Mouse (Mus musculus) liver, embryonic 14.5 days (tissue): ENCODE measurements at regions not wholly inside any gene's neighbourhood (a gene's known extent, or its start where the extent isn't known, plus 50 kb on each side); places are given as distances from the start of the nearest gene placed in this dataset.

Experiments
- CTCF ChIP-seq: IDR thresholded peaks from 2 replicates; pipeline ENCODE4 v1.5.1; 2016; ENCODE audit warnings: antibody characterized with exemption, low read depth, control low read depth
- EP300 ChIP-seq: IDR thresholded peaks from 2 replicates; pipeline ENCODE4 v1.6.1; 2016; ENCODE audit warnings: antibody characterized with exemption, low read depth

DNA sequence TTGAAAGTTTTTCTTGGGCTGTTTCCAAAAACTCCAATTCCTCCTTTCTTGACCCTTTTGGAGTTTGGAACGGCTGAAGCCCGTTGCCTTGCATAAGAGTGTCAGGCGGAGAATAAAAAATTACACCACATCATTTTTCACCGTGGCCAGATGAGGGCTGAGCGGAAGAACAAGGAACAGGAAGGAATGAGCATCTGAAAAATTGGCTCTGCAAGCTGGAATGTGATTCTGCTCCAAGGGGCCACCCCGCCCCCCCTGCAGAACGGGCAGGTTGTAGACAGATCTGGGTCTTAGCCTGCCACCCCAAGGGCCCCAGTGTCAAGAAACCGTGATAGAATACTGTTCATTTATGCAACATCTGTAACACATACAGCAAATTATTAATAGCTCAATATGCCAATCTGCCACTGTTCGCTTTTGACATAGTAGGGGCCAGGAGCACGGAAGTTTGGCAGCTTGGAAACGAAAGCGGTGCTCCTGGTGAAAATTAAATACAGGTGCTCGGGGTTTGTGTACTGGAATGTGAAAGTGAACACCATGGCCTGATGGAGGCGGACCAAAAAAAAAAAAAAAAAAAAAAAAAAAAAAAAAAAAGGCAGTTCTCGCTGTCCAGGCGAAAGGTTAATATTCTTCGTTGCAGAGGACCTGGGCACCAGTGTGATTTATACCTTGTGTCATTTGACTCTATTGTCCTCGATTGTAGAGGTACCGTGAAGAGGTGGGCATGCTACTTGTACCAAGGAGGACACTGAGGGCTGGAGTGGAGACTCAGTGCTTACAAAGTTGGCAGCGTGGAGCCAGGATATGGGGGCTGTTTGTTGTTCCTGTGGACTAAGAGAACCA, 487.9 kb upstream of the Mgmt start:
- TF ChIP-seq CTCF (no peak), EP300 (no peak)
